In genomic region chr1:51536076-51536475, GRCm38 (mm10) we compare ENCODE assay signal across 25 mouse cellular contexts.
"Had no signal": no experiment of that assay in that cellular context is flagged by ENCODE, and none has a peak within 500 bp of the region (broad histone marks: within the 10 kb centered on the region; RNA-seq: fewer than 3 reads in every experiment).

No protein-coding gene starts in this region.

- H3K36me3 ChIP-seq: heart, embryonic 13.5 days; heart, embryonic 15.5 days; hindbrain, embryonic 13.5 days; hindbrain, embryonic 15.5 days; intestine, embryonic 15.5 days; limb, embryonic 13.5 days; limb, embryonic 15.5 days; liver, embryonic 12.5 days had no signal

- H3K4me1 ChIP-seq: hindbrain, embryonic 13.5 days; hindbrain, embryonic 15.5 days; limb, embryonic 13.5 days; limb, embryonic 15.5 days had no signal

- H3K9ac ChIP-seq: heart, embryonic 13.5 days; heart, embryonic 15.5 days; hindbrain, embryonic 13.5 days; hindbrain, embryonic 15.5 days; intestine, embryonic 15.5 days; limb, embryonic 13.5 days; limb, embryonic 15.5 days; liver, embryonic 12.5 days; liver, embryonic 14.5 days had no signal

- H3K27ac ChIP-seq: heart, adult 2 months; heart, embryonic 13.5 days; heart, embryonic 15.5 days; hindbrain, embryonic 13.5 days; hindbrain, embryonic 15.5 days; hindbrain, postnatal 0 days; intestine, embryonic 15.5 days; kidney, postnatal 0 days; layer of hippocampus, adult 2 months; left cerebral cortex, adult 2 months; limb, embryonic 13.5 days; limb, embryonic 15.5 days; liver, embryonic 12.5 days; liver, embryonic 14.5 days had no signal

- DNase-seq: gastrocnemius, postnatal 14 days; gastrocnemius, postnatal 36 days; heart, adult 11 months; heart, adult 2 months; heart, postnatal 14 days; heart, postnatal 36 days; kidney, adult 18-20 months; kidney, adult 8-10 months; kidney, postnatal 25 days; kidney, postnatal 4 days; left cerebral cortex, postnatal 4 days; lung, adult 18-20 months had no signal

- H3K4me3 ChIP-seq: heart, adult 2 months; heart, embryonic 13.5 days; heart, embryonic 15.5 days; hindbrain, embryonic 13.5 days; hindbrain, embryonic 15.5 days; intestine, embryonic 15.5 days; layer of hippocampus, adult 2 months; left cerebral cortex, adult 2 months; limb, embryonic 13.5 days; limb, embryonic 15.5 days; liver, embryonic 12.5 days had no signal

- H3K9me3 ChIP-seq: heart, embryonic 13.5 days; heart, embryonic 15.5 days; hindbrain, embryonic 13.5 days; hindbrain, embryonic 15.5 days; intestine, embryonic 15.5 days; limb, embryonic 13.5 days; limb, embryonic 15.5 days; liver, embryonic 12.5 days had no signal

- H3K27me3 ChIP-seq: heart, embryonic 13.5 days; heart, embryonic 15.5 days; hindbrain, embryonic 13.5 days; hindbrain, embryonic 15.5 days; intestine, embryonic 15.5 days; limb, embryonic 13.5 days; limb, embryonic 15.5 days; liver, embryonic 12.5 days had no signal
